Mouse (Mus musculus) NIH3T3 (cell line): ENCODE measurements around the gene Ntpcr.

Experiments used
- DNase-seq: peaks from one replicate; pipeline ENCODE4 v3.0.0-alpha.2; 2012; ENCODE audit warnings: low read depth

Ntpcr gene

DNA sequence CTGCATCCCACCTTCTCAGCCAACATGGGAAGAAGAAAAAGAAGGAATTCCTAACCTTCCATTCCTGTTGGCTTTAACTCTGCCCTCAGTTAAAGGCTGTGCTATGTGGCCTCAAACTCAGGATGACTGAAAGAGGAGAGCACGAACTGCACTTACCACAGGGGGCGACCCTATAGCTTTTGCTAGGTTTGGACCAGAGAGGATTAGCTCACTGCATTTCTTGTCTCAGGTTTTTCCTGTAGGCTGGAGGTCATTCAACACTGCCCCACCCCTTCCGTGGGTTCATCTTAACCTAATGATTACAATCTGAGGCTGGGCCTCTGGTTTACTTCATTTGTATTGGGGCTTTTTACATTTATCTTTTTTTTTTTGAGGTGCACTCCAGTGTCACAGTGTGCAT is 45.3 kb downstream of the Ntpcr start:
- no peak for DNase-seq

DNA sequence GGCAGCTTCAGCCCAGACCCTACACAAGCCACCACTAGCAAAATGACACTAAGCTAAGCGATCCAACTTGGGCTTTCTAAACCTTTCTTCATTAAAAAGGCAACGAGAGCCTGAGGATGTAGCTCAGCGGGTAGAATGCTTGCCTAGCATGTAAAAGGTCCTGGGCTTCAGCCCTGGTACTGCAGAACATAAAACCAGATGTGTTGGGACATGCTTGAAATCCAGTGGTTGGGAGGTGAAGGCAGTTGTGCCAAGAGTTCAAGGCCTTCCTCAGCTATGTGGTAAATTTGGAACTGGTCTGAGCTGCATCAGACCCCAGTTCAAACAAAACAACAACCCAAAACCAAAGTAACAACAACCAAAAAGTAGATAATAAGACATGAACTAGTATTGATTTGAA is 46.6 kb downstream of the Ntpcr start:
- peak; percentile 52 for DNase-seq

DNA sequence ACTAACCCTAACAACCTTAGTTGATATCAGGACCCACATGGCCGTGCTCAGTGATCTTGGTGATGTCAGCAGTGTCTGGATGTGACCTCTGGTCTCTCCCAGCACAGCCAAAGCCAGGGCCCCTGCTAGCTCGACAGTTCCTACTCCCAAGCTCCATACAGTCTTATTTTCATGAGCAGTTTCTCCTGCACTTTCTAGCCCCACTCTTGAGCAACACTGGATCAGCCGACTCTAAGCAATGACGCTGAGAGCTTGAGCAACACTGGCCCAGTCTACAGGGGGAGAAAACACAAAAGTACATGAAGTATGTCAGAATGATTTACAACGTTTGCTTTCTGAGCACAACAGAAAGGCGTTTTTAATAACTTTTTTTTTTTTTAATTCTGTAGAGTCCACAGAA is 47.0 kb downstream of the Ntpcr start:
- DNase-seq: peak; percentile 84

DNA sequence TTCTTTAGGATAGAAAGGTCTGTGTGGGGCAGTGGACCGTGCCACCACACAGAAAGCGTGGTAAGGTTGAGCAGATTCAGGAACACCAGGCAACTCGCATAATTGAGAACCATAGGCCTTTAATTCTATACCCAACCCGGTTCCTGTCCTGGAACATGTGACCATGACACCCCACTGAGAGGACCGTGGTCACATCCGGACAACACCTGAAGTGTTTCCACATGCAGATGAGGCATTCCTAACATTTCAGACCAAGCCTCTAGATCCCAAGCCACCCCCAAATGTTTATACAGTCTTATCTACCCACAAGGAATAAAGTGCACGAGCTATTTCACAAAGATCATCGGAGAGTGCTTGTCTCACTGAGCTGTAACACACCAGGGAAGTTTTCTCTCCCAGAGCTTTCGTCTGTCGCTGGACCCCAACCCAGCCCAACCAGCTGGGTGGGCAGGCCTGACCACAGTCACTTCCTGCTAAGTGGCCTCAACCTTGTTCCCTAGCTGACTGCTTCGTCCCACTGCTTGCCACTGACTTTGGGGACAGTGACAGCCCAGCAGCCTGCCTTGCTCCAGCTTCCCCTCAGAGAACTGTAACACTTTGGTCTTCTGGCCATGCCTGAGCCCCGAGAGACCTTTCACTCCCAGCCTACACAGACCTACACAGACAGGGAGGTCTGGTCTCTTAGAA is 47.9 kb downstream of the Ntpcr start:
- no peak for DNase-seq

DNA sequence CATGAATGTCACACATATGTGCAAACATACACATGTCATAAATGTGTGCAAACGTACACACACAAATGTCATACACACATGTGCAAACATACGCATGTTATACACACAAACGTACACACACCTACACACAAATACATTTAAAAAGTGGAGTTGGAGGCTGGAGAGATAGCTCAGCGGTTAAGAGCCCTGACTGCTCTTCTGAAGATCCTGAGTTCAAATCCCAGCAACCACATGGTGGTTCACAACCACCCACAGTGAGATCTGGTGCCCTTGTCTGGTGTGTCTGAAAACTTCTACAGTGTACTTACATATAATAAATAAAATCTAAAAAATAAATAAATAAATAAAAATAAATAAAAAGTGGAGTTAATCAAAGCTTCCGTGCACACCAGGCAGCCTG is 49.2 kb downstream of the Ntpcr start:
- DNase-seq: no peak

DNA sequence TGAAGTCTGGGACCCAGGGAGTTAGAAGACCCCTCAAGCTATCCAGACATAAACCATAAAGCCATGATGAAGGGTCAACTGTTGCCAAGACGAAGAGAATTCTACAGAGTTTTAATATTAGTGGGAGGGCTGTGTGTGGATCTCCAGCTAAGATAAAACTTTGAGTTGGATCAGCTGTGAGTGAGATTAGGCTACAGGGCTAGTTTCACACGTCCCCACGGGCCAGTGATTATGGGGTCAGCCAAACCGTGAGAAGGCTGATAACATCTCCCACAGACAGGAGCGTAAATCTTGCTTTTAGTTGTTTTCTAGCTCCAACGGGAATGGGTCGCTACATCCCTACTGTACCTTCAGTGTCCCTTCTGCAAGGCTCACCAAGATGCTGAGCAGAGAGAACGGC is 49.9 kb downstream of the Ntpcr start:
- no peak for DNase-seq

DNA sequence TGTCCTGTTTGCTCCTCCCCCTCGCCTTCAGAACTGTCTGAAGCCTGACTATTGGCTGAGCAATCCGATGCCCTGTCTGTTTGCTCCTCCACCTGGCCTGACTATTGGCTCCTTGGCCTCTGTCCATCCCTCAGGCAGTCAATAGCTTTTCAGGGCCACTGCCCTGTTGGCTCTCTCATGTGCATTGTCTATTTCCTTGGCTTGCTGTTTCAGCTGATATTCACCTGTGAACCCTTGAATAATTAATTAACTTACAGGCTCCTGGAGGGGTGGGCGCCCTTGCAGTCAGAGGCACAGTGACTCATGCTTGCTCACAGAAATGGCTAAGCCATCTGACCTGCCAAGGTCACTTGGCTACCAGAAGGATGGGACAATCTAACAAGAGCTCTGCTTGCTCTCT is 52.4 kb downstream of the Ntpcr start:
- DNase-seq: peak; percentile 20

DNA sequence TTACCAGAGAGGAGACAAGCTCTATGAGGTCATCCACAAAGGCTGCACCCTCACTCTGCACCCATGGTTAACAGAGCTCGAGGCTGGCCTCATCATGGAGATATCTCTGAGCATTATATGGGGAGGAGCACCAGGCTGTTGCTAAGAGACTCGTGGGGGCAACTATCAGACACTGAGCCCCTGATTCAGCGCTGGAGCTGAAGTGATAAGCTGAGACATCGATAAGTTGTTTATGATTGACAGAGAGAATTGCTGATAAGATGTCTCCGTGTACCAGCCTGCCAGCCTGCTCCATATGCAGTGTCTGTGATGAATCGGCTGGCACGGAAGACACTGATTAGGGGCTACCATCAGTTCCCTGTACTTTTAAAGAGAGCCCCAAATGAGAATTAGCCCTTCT is 57.1 kb downstream of the Ntpcr start:
- DNase-seq: no peak

DNA sequence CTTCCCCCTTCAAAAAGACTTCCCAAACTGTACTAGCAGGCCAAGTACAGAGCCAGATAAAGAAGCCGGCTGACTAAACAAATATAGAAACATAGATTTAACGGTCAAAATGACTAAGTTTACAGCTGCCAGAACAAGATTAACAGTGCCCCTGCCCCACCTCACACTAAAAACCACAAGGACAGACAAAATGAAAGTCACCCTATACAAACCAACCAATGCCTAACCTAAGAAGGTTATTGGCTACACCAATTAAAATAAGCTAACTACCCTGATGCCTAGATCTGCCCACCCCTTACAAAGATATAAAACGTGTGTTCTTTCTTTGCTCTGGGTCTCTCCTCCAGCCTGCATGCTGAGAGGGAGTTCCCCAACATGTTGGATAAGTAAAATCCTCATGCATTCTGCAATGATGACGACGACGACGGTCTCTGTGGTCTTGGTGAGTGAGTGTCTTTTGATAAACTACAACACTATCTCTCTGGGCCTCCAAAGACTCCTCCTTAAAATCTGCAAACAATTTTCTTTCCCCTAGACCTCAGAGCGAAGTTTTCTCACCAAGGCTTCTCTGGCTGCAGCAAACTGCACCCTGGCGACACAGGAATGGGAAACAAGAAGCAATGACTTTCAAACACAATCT is 63.2 kb downstream of the Ntpcr start:
- DNase-seq: no peak

DNA sequence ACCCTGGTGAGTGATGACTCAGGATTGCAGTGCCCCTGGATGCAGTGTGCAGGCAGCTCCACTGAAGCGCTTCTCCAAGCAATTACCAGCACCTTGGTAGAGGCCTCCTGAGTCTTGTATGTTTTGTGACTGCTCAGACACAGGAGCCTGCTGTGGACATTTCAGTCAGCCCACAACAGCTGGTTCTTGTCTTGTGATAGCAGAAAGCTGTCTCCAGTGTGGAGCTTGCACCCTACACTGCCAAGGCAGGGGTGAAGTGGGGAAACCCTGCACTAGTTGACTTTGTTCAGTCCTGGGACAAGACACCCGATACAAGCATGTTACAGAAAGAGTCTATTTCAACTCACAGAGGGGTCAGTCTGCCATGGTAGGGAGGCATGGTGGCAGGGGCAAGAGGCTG is 65.6 kb downstream of the Ntpcr start:
- DNase-seq: no peak

DNA sequence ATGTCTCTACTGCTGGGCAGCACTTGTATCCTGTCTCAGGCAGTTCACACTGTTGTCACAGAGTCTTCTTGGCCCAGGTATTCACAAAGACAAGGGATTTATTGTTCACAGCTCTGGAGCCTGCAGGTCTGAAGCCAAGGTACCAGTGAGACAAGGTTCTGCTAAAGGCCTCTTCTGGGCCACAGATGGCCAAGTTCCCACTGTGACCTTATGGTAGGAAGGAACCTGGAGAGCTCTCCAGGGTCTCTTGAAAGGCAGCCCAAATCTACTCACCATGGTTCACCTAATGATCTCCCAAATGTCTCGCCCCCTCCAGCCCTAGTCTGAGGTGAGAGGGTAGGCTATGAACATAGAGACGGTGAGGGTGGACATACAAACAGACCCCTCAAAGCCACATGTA is 67.2 kb downstream of the Ntpcr start:
- no peak for DNase-seq
